Mouse (Mus musculus): ENCODE measurements around the gene Tnks1bp1.

DNA sequence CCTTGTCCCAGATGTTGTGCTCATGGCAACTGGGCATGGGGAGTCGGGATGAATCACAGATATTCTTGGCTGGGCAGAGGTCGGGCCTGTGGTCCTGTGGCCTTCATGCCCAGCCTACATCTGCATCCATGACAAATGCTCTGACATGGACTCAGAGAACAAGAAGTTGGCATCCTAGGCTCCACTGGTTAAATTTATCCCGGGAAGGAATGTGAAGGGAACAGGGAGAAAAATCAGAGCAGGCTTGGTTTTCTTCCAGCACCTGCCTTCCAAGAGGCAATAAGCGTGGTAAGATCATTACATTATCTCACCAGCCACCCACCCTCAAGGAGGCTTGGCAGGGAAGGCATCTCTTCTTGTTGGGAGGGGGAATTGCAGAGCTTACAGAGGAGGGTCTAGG, 43.5 kb upstream of the Tnks1bp1 start:
- TF ChIP-seq CTCF (conservative IDR thresholded peaks at IDR 0.05; ENCODE audit: insufficient read depth, insufficient read length, low read depth, low read length) (no peak), POLR2A (IDR thresholded peaks at IDR 0.05; ENCODE audit: low read depth, low read length) (no peak)

Data from kidney, adult 2 months (tissue).